Mouse (Mus musculus) liver, adult 2 months (tissue): ENCODE measurements around the gene Tmem208.

Experiments
- CTCF ChIP-seq: fragments of 200-500 bp; IDR thresholded peaks from 2 replicates; pipeline ENCODE4 v1.5.1; 2011; ENCODE audit warnings: low read depth, low read length, control low read depth
- POLR2A ChIP-seq: fragments of 200-500 bp; IDR thresholded peaks from 2 replicates; pipeline ENCODE4 v1.6.1; 2011; ENCODE audit warnings: low read length, control low read depth; ENCODE audit not compliant: insufficient read depth; ENCODE audit errors: extremely low read depth

DNA sequence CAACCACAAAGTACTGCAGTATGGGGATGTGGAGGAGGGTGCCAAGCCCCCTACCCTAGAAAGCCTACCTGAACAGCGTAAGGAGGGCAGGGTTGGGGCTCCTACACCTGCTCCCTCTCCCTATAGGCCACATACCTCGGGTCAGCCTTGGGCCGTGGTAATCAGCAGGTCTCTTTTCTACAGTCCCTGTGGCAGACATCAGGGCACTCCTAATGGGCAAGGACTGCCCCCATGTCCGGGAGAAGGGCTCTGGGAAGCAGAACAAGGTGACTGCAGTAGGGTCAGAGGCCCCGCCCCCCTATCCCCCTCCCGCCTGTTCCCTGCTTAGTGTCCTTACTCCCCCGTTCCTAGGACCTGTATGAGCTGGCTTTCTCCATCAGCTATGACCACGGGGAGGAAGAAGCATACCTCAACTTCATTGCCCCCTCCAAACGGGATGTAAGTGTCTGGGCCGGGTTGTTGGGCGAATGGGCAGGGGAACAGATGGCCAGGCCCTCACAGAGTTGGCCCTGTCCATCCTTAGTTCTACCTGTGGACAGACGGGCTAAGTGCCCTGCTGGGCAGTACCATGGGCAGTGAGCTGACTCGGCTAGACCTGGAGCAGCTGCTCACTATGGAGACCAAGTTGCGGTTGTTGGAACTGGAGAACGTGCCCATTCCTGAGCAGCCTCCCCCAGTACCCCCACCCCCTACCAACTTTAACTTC lies 16.9 kb upstream of the Tmem208 start:
- TF ChIP-seq POLR2A (no peak), CTCF (no peak)
